Mouse (Mus musculus): ENCODE measurements around the gene E2f6. TPM values are rescaled to one million over a fixed set of nuclear protein-coding genes. Genes with fewer than 3 reads are reported as not detected.

The E2f6 gene
- polyA plus RNA-seq, 1 experiment from 2014 or later, result 28.0 TPM

DNA sequence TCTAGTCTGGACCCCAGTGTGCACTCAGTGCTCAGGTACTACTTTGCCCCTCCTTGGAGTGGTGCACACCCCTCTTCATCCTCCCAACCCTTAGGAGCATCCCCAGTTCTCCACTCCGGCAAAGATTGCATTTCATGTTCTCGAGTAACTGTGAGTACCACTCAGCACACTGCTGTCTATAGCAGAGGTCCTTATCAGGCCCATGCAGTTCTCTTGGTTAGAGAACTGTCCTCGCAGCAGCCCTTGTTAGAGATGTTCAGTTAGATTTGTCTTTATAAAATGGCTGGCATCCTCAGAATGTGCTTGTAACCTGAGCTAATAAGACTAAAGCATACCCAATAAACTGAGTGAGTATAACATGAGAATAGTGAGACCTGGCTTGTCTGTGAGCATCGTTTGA lies 6.4 kb downstream of the E2f6 start:
- Histone ChIP-seq H3K27ac (ENCODE audit: low read length) (no peak overlapping the region), H3K36me3 (ENCODE audit: control insufficient read depth, insufficient read depth) (peaks cover 19% of the 10 kb centered on the region), H3K27me3 (replicated peaks; ENCODE audit: control insufficient read depth, insufficient read depth, low read length) (no peaks in the 10 kb centered on the region), H3K9ac (replicated peaks; ENCODE audit: low read depth, low read length) (no peak overlapping the region), H3K4me3 (replicated peaks; ENCODE audit: low read length) (no peak overlapping the region), H3K9me3 (ENCODE audit: control insufficient read depth, low read length) (no peaks in the 10 kb centered on the region), H3K4me2 (ENCODE audit: low read length) (no peak overlapping the region), H3K4me1 (replicated peaks; ENCODE audit: control insufficient read depth, insufficient read depth, low read length) (peaks cover 3% of the 10 kb centered on the region; the same call in 1 of the 2 replicates)
- ATAC-seq, result no peak
- WGBS, result 94% methylated on average over 4 of the region's 4 CpGs

DNA sequence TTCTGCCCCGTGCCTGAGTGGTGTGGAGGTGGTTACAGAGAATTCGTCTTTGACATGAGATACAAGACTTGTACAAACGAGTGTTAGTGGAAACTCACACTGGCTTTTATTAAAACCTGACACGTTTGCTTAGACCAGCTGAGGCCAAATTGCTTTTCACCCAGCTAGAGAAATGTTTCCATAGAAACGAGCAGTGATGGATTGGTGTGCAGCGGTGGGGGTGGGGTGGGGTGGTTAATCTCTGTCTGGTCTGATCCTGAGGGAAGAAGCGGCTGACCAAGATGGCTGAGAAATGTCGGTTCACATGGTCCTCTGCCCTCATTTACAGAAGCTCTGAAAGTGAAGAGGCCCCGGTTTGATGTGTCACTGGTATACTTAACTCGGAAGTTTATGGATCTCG lies 7.8 kb downstream of the E2f6 start:
- H3K4me2 ChIP-seq (ENCODE audit: low read length), result no peak overlapping the region
- no peaks in the 10 kb centered on the region for H3K9me3 ChIP-seq (ENCODE audit: control insufficient read depth, low read length)
- no peak for ATAC-seq
- peaks cover 26% of the 10 kb centered on the region for H3K36me3 ChIP-seq (ENCODE audit: control insufficient read depth, insufficient read depth)
- no peak overlapping the region for H3K27ac ChIP-seq (ENCODE audit: low read length)
- no peaks in the 10 kb centered on the region; the same call in 1 of the 2 replicates for H3K4me1 ChIP-seq (replicated peaks; ENCODE audit: control insufficient read depth, insufficient read depth, low read length)
- H3K9ac ChIP-seq (replicated peaks; ENCODE audit: low read depth, low read length), result no peak overlapping the region
- no peaks in the 10 kb centered on the region for H3K27me3 ChIP-seq (replicated peaks; ENCODE audit: control insufficient read depth, insufficient read depth, low read length)
- no peak overlapping the region for H3K4me3 ChIP-seq (replicated peaks; ENCODE audit: low read length)
- 45% methylated on average over 11 of the region's 11 CpGs for WGBS

DNA sequence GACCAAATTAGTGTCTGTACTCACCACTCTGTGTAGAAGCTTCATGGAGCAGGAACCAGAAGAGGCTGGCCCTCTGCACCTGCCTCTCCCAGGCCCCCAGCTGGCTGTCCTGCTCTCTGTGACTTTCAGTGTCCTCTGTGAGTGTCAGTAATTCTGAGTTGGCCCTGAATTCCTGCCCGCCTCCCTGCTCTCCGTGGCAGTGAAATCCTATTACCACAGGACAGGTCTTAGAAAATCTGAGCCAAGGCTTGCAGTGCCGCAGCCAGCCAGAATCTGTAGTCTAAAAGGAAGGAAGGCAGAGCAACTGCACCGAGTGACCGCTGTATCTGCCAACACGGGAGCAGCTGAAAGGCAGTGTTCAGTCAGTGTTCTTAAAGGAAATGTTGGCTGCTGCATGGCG lies 10.0 kb downstream of the E2f6 start:
- H3K27ac ChIP-seq (ENCODE audit: low read length), result no peak overlapping the region
- peaks cover 31% of the 10 kb centered on the region for H3K36me3 ChIP-seq (ENCODE audit: control insufficient read depth, insufficient read depth)
- WGBS, result 84% methylated on average over 7 of the region's 7 CpGs

DNA sequence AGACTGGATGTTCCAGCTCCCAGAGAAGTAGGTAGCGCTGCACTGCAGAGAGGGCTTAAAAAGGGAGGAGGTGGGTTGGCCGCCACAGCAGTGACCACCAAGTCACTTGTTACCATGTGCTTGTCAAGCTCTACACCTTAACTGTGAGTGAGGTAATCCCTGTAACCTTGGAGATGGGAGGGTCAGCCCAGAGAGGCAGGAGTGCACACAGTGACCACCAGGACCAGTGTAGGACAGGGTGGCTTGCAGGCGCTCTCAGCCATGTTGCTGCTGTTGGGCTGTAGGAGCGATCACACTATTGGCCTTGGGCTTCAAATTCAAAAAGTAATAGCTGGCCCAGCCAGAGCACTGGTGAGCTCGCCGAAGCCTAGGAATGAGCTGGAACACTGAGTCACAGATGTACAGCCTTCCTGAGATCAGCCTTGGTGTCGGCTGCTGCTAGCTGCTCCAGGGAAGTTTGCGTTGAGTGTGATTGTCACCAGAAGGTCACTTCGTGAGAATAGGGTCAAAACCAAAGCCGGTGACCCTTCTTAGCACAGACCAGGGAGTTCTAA lies 11.5 kb downstream of the E2f6 start:
- no peak overlapping the region for H3K9ac ChIP-seq (replicated peaks; ENCODE audit: low read depth, low read length)
- H3K9me3 ChIP-seq (ENCODE audit: control insufficient read depth, low read length), result no peaks in the 10 kb centered on the region
- H3K27me3 ChIP-seq (replicated peaks; ENCODE audit: control insufficient read depth, insufficient read depth, low read length), result no peaks in the 10 kb centered on the region
- no peaks in the 10 kb centered on the region; the same call in 1 of the 2 replicates for H3K4me1 ChIP-seq (replicated peaks; ENCODE audit: control insufficient read depth, insufficient read depth, low read length)
- peaks cover 29% of the 10 kb centered on the region for H3K36me3 ChIP-seq (ENCODE audit: control insufficient read depth, insufficient read depth)
- no peak for ATAC-seq
- no peak overlapping the region for H3K4me2 ChIP-seq (ENCODE audit: low read length)
- WGBS, result 95% methylated on average over 10 of the region's 10 CpGs
- H3K4me3 ChIP-seq (replicated peaks; ENCODE audit: low read length), result no peak overlapping the region
- H3K27ac ChIP-seq (ENCODE audit: low read length), result no peak overlapping the region

More for the DNA sequence above, 10.0 kb downstream of the E2f6 start:
- no peaks in the 10 kb centered on the region for H3K27me3 ChIP-seq (replicated peaks; ENCODE audit: control insufficient read depth, insufficient read depth, low read length)
- H3K4me2 ChIP-seq (ENCODE audit: low read length), result no peak overlapping the region
- ATAC-seq, result no peak
- no peaks in the 10 kb centered on the region for H3K9me3 ChIP-seq (ENCODE audit: control insufficient read depth, low read length)
- no peak overlapping the region for H3K9ac ChIP-seq (replicated peaks; ENCODE audit: low read depth, low read length)
- H3K4me3 ChIP-seq (replicated peaks; ENCODE audit: low read length), result no peak overlapping the region
- no peaks in the 10 kb centered on the region; the same call in 1 of the 2 replicates for H3K4me1 ChIP-seq (replicated peaks; ENCODE audit: control insufficient read depth, insufficient read depth, low read length)

DNA sequence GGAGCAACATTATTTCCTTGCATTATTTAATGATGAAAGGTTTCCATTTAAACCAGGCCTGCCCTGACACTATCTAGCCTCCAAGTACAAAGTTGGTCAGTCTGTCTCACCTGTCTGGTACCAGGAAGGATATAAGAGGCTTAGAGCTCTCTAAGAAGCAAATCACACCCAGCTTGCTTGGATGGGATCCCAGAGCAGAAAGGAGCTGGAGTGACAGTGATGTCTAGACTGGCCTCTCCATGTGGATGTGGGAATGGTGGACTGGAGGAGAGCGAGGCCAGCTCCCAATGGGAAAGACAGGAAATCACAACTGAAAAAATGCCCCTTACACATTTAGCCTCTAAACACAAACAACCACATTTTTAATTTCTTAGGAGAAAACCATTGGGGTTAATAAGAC lies 12.9 kb downstream of the E2f6 start:
- Histone ChIP-seq H3K27ac (ENCODE audit: low read length) (no peak overlapping the region), H3K4me2 (ENCODE audit: low read length) (no peak overlapping the region), H3K36me3 (ENCODE audit: control insufficient read depth, insufficient read depth) (peaks cover 28% of the 10 kb centered on the region), H3K9me3 (ENCODE audit: control insufficient read depth, low read length) (no peaks in the 10 kb centered on the region), H3K4me1 (replicated peaks; ENCODE audit: control insufficient read depth, insufficient read depth, low read length) (no peaks in the 10 kb centered on the region; the same call in 1 of the 2 replicates), H3K9ac (replicated peaks; ENCODE audit: low read depth, low read length) (no peak overlapping the region), H3K4me3 (replicated peaks; ENCODE audit: low read length) (no peak overlapping the region), H3K27me3 (replicated peaks; ENCODE audit: control insufficient read depth, insufficient read depth, low read length) (no peaks in the 10 kb centered on the region)
- no peak for ATAC-seq
- 78% methylated on average over 1 of the region's 1 CpGs for WGBS

DNA sequence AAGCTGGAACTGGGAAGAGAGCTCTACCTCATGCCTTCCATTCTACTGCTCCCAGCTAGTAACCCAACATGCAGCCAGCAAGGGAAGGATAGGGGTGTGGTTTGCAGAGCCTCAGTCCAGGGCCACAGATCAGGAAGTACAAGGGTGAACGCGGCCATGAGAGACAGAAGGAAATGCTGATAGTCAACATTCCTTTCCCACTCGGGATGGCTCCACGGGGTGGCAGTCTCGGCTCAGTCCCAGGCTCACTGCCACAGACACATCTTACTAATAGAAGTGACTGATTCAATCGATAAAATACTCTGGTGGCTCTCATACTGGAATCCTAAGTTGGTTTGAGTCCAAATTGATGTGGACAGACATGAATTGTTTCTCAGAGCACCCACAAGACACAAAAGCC lies 17.7 kb downstream of the E2f6 start:
- H3K4me2 ChIP-seq (ENCODE audit: low read length), result no peak overlapping the region
- ATAC-seq, result no peak
- no peaks in the 10 kb centered on the region for H3K27me3 ChIP-seq (replicated peaks; ENCODE audit: control insufficient read depth, insufficient read depth, low read length)
- 82% methylated on average over 6 of the region's 6 CpGs for WGBS
- H3K9ac ChIP-seq (replicated peaks; ENCODE audit: low read depth, low read length), result no peak overlapping the region
- no peaks in the 10 kb centered on the region for H3K9me3 ChIP-seq (ENCODE audit: control insufficient read depth, low read length)
- no peaks in the 10 kb centered on the region for H3K4me1 ChIP-seq (replicated peaks; ENCODE audit: control insufficient read depth, insufficient read depth, low read length)
- H3K4me3 ChIP-seq (replicated peaks; ENCODE audit: low read length), result no peak overlapping the region
- peaks cover 7% of the 10 kb centered on the region; the same call in 1 of the 2 replicates for H3K36me3 ChIP-seq (ENCODE audit: control insufficient read depth, insufficient read depth)
- no peak overlapping the region for H3K27ac ChIP-seq (ENCODE audit: low read length)

DNA sequence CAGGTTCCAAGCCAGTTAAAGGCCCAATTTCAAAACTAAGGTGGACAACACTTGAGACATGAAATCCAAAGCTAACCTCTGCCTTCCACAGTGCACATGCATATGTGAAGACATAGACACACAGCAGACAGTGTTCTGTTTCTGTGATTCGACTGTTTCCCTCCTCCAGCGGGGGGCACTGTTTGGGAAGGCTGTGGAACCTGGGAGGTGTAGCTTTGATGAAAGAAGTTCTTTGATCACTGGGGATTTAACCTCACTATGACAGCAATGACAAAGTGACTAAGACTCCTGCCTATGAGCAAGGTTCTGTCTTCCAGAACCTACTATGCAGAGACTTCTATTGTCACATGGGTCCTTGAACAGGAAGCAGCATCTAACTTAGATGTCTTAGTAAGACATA lies 19.0 kb downstream of the E2f6 start:
- Histone ChIP-seq H3K27ac (ENCODE audit: low read length) (no peak overlapping the region), H3K9me3 (ENCODE audit: control insufficient read depth, low read length) (no peaks in the 10 kb centered on the region), H3K4me1 (replicated peaks; ENCODE audit: control insufficient read depth, insufficient read depth, low read length) (no peaks in the 10 kb centered on the region), H3K4me3 (replicated peaks; ENCODE audit: low read length) (no peak overlapping the region), H3K4me2 (ENCODE audit: low read length) (no peak overlapping the region), H3K27me3 (replicated peaks; ENCODE audit: control insufficient read depth, insufficient read depth, low read length) (no peaks in the 10 kb centered on the region), H3K36me3 (ENCODE audit: control insufficient read depth, insufficient read depth) (peaks cover 2% of the 10 kb centered on the region; the same call in 1 of the 2 replicates), H3K9ac (replicated peaks; ENCODE audit: low read depth, low read length) (no peak overlapping the region)
- no peak for ATAC-seq
- WGBS, result 95% methylated on average over 2 of the region's 2 CpGs

DNA sequence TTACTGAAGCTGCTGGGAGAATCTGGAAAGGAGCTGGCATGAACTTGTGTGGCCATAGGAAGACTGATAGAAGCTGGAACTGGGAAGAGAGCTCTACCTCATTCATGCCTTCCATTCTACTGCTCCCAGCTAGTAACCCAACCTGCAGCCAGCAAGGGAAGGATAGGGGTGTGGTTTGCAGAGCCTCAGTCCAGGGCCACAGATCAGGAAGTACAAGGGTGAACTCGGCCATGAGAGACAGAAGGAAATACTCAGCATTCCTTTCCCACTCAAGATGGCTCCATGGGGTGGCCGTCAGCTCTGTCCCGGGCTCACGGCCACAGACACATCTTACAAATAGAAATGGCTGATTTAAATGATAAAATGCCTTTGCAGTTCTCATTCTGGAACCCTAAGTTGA lies 20.3 kb downstream of the E2f6 start:
- no peak for ATAC-seq
- H3K4me2 ChIP-seq (ENCODE audit: low read length), result no peak overlapping the region
- WGBS, result 72% methylated on average over 4 of the region's 4 CpGs
- no peak overlapping the region for H3K9ac ChIP-seq (replicated peaks; ENCODE audit: low read depth, low read length)
- no peak overlapping the region for H3K27ac ChIP-seq (ENCODE audit: low read length)
- H3K9me3 ChIP-seq (ENCODE audit: control insufficient read depth, low read length), result no peaks in the 10 kb centered on the region
- H3K36me3 ChIP-seq (ENCODE audit: control insufficient read depth, insufficient read depth), result peaks cover 2% of the 10 kb centered on the region; the same call in 1 of the 2 replicates
- no peak overlapping the region for H3K4me3 ChIP-seq (replicated peaks; ENCODE audit: low read length)
- no peaks in the 10 kb centered on the region for H3K4me1 ChIP-seq (replicated peaks; ENCODE audit: control insufficient read depth, insufficient read depth, low read length)
- no peaks in the 10 kb centered on the region for H3K27me3 ChIP-seq (replicated peaks; ENCODE audit: control insufficient read depth, insufficient read depth, low read length)

DNA sequence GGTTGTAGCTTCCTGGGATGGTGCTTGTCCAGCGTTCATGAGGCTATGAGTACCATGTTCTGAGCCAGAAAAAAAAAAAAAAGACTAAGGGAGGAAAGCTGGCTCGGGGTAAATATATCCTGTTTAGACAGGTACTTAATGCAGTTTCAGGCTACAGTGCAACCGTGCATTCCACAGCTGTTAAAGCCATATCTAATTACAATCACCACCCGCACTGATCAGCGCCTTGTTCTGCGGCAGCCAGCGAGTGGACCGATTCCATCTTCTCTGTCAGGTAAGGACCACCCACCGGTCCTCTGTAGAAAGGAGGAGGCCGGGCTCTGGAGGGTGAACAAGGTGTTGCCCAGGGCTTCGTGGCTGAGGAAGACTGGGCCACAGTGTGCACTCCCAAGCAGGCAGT lies 23.9 kb downstream of the E2f6 start:
- H3K27me3 ChIP-seq (replicated peaks; ENCODE audit: control insufficient read depth, insufficient read depth, low read length), result no peaks in the 10 kb centered on the region
- H3K4me2 ChIP-seq (ENCODE audit: low read length), result no peak overlapping the region
- no peaks in the 10 kb centered on the region for H3K9me3 ChIP-seq (ENCODE audit: control insufficient read depth, low read length)
- no peaks in the 10 kb centered on the region for H3K4me1 ChIP-seq (replicated peaks; ENCODE audit: control insufficient read depth, insufficient read depth, low read length)
- H3K36me3 ChIP-seq (ENCODE audit: control insufficient read depth, insufficient read depth), result no peaks in the 10 kb centered on the region
- no peak for ATAC-seq
- H3K4me3 ChIP-seq (replicated peaks; ENCODE audit: low read length), result no peak overlapping the region
- no peak overlapping the region for H3K27ac ChIP-seq (ENCODE audit: low read length)
- WGBS, result 78% methylated on average over 11 of the region's 11 CpGs
- H3K9ac ChIP-seq (replicated peaks; ENCODE audit: low read depth, low read length), result no peak overlapping the region

DNA sequence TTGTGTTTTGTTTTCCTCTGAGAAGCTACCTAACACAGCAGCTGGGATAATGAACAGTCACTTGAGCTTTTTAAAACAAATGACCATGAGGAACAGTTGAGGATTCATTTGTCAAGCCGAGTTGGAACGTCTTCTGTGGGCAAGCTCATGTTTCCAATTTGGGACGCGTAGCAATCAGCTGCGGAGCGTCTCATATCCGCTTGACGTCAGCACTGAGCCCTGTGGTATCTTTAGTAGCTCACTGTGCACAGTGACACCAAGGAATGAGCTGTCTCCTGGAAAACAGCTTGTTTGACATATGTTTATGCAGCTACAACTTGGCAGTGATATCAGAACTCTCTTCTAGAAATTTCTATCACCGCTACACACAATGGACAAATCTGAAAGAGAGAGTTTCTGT lies 25.4 kb downstream of the E2f6 start:
- 57% methylated on average over 9 of the region's 9 CpGs for WGBS
- peak; percentile 92 for ATAC-seq
- Histone ChIP-seq H3K4me3 (replicated peaks; ENCODE audit: low read length) (no peak overlapping the region), H3K27ac (ENCODE audit: low read length) (no peak overlapping the region), H3K9ac (replicated peaks; ENCODE audit: low read depth, low read length) (no peak overlapping the region), H3K4me1 (replicated peaks; ENCODE audit: control insufficient read depth, insufficient read depth, low read length) (no peaks in the 10 kb centered on the region), H3K4me2 (ENCODE audit: low read length) (no peak overlapping the region), H3K27me3 (replicated peaks; ENCODE audit: control insufficient read depth, insufficient read depth, low read length) (no peaks in the 10 kb centered on the region), H3K9me3 (ENCODE audit: control insufficient read depth, low read length) (no peaks in the 10 kb centered on the region), H3K36me3 (ENCODE audit: control insufficient read depth, insufficient read depth) (no peaks in the 10 kb centered on the region)
